Mouse (Mus musculus) G1E (cell line): ENCODE measurements at regions not wholly inside any gene's neighbourhood (a gene's known extent, or its start where the extent isn't known, plus 50 kb on each side); places are given as distances from the start of the nearest gene placed in this dataset.

Experiments used
- ATAC-seq: 2 replicates; pipeline ENCODE4 v1.8.0; 2016; ENCODE audit warnings: mild to moderate bottlenecking; ENCODE audit not compliant: insufficient number of reproducible peaks, poor library complexity, low FRiP score, severe bottlenecking; ENCODE audit errors: extremely low read depth
- DNase-seq: peaks from one replicate; pipeline ENCODE4 v3.0.0; 2012; ENCODE audit warnings: low spot score
- H3K27me3 ChIP-seq: 2 replicates; pipeline ENCODE4 v1.6.1; 2012; ENCODE audit warnings: mild to moderate bottlenecking, low read length, inconsistent platforms; ENCODE audit not compliant: insufficient read depth
- H3K36me3 ChIP-seq: replicated peaks from 2 replicates; pipeline ENCODE3; 2012; ENCODE audit warnings: mild to moderate bottlenecking, inconsistent platforms
- H3K4me1 ChIP-seq: 2 replicates; pipeline ENCODE4 v1.6.1; 2012; ENCODE audit warnings: low read depth, low read length, inconsistent platforms, mixed read lengths; ENCODE audit not compliant: insufficient read depth
- H3K4me3 ChIP-seq: 2 replicates; pipeline ENCODE4 v1.5.1; 2012; ENCODE audit warnings: low read depth, mild to moderate bottlenecking, inconsistent platforms, low read length, moderate library complexity, mixed read lengths
- H3K9me3 ChIP-seq: replicated peaks from 2 replicates; pipeline ENCODE4 v1.6.1; 2012; ENCODE audit warnings: inconsistent platforms
- CTCF ChIP-seq: IDR thresholded peaks from 2 replicates; pipeline ENCODE4 v1.5.1; 2012; ENCODE audit warnings: low read depth, low read length, inconsistent platforms, mixed read lengths
- GATA1 ChIP-seq: IDR thresholded peaks from 2 replicates; pipeline ENCODE4 v1.6.1; 2012; ENCODE audit warnings: borderline replicate concordance, low read length, inconsistent platforms, mixed read lengths
- GATA2 ChIP-seq: IDR thresholded peaks from 2 replicates; pipeline ENCODE4 v1.6.1; 2012; ENCODE audit warnings: low read depth, low read length, inconsistent platforms, borderline replicate concordance
- POLR2AphosphoS5 ChIP-seq: IDR thresholded peaks from 2 replicates; pipeline ENCODE4 v1.6.1; 2012; ENCODE audit warnings: low read depth, low read length, inconsistent platforms; ENCODE audit not compliant: insufficient replicate concordance
- TAL1 ChIP-seq: conservative IDR thresholded peaks from 2 replicates; pipeline ENCODE4 v1.6.1; 2012; ENCODE audit warnings: low read depth, low read length, inconsistent platforms, mixed read lengths

GRCm38 (mm10) chr14:48058234-48058868, 62.3 kb upstream of the Peli2 start:
- no peak for ATAC-seq
- no peak overlapping the region for H3K4me3 ChIP-seq
- H3K27me3 ChIP-seq, result peaks cover 5% of the 10 kb centered on the region
- no peaks in the 10 kb centered on the region for H3K36me3 ChIP-seq
- H3K4me1 ChIP-seq, result no peaks in the 10 kb centered on the region
- TF ChIP-seq TAL1, result no peak
- no peak for DNase-seq
- H3K9me3 ChIP-seq, result no peaks in the 10 kb centered on the region

GRCm38 (mm10) chr14:48059664-48060455, 60.8 kb upstream of the Peli2 start:
- TF ChIP-seq GATA2 (no peak), CTCF (no peak), TAL1 (no peak), POLR2AphosphoS5 (no peak), GATA1 (no peak)
- Histone ChIP-seq H3K9me3 (no peaks in the 10 kb centered on the region), H3K4me1 (no peaks in the 10 kb centered on the region), H3K36me3 (no peaks in the 10 kb centered on the region), H3K27me3 (peaks cover 5% of the 10 kb centered on the region), H3K4me3 (no peak overlapping the region)
- ATAC-seq (no peak), DNase-seq (no peak)

GRCm38 (mm10) chr14:48068641-48069040, 52.0 kb upstream of the Peli2 start:
- Histone ChIP-seq H3K27me3 (no peaks in the 10 kb centered on the region), H3K9me3 (no peaks in the 10 kb centered on the region), H3K36me3 (no peaks in the 10 kb centered on the region), H3K4me3 (no peak overlapping the region), H3K4me1 (no peaks in the 10 kb centered on the region)
- TF ChIP-seq TAL1 (no peak), GATA1 (no peak), CTCF (no peak), GATA2 (no peak), POLR2AphosphoS5 (no peak)
- no peak for ATAC-seq
- no peak for DNase-seq
